Mouse (Mus musculus) gonadal fat pad, adult 2 months (tissue): ENCODE measurements around the gene Rhob. TPM values are rescaled to one million over a fixed set of nuclear protein-coding genes. Genes with fewer than 3 reads are reported as not detected.
"Not testable (repeated sequence)": the region's sequence is repeated elsewhere in the genome, so short reads cannot be mapped to it uniquely, and the experiment has no call there.

Experiments used
- DNase-seq: peaks from one replicate; pipeline ENCODE4 v3.0.0-alpha.2; 2012; ENCODE audit warnings: low read depth
- polyA plus RNA-seq: library from polyadenylated mRNA; depleted of rRNA; stranded (reverse); fragments of >200 nt; gene quantifications from 2 replicates; pipeline ENCODE4 v1.2.3, GENCODE M21; 2012

The Rhob gene
- polyA plus RNA-seq, 1 experiment = 225 TPM

DNA sequence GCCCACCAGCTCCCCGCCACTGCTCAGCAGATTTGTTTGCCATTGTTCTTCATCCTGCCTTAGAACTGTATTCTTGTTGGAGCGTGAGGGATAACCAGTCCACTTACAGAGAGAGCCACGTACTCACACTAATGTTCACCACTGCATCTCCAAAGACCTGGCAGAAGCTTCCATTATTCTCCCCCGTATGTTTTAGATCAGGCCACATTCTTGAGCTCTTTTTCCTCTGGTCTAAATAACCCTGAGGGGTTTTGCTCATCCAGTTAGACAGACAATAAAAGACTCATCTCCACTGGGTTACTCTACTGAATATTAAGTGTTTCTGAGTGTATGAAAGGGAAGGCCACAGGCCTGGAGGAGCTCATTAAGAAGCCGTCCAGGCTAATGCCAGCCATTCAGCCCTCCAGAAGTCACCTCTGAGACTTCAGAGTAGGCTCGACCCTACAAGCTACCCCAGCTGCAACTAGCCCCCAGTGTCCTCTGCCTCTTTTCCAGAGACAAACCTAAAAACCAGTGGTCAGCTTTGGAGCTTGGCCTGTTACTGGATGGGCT lies 24.9 kb downstream of the Rhob start:
- DNase-seq = no peak

- no peak for DNase-seq
Measured at GRCm38 (mm10) chr12:8472591-8473358, 27.0 kb downstream of the Rhob start.

GRCm38 (mm10) chr12:8472051-8472450 lies 27.8 kb downstream of the Rhob start:
- no peak for DNase-seq

- no peak for DNase-seq
Measured at GRCm38 (mm10) chr12:8470962-8471361, 28.8 kb downstream of the Rhob start.

- DNase-seq = no peak
Measured at GRCm38 (mm10) chr12:8469742-8470494, 29.9 kb downstream of the Rhob start.

DNA sequence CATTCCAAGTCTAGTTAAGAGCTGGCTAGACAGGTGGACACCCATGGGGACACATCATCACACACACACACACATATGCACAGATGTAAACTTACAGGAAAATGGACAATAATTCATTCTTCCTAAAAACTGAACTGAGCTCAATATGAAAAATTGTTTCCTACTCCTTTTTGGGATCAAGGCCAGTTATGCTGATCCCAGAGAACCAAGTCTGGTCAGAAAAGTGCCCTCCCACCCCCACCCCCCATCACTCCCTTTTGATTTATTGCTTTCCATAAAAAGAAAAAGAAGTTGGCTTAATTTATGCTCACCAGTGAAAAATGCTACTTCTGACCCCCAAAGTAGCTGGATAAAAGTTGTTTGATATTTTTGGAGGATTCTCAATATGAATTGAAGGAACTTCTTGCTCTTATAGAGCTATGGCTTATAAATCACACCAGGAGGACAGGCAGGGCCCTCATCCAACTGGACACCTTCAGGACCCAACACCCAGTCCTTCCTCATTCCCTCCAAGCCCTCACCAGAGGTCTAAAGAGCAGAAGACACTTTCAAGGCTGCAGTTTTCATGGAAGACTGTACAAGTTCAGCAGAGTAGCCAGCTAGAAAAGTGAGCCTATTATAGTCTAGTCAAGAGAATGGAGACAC lies 31.5 kb downstream of the Rhob start:
- no peak for DNase-seq

DNA sequence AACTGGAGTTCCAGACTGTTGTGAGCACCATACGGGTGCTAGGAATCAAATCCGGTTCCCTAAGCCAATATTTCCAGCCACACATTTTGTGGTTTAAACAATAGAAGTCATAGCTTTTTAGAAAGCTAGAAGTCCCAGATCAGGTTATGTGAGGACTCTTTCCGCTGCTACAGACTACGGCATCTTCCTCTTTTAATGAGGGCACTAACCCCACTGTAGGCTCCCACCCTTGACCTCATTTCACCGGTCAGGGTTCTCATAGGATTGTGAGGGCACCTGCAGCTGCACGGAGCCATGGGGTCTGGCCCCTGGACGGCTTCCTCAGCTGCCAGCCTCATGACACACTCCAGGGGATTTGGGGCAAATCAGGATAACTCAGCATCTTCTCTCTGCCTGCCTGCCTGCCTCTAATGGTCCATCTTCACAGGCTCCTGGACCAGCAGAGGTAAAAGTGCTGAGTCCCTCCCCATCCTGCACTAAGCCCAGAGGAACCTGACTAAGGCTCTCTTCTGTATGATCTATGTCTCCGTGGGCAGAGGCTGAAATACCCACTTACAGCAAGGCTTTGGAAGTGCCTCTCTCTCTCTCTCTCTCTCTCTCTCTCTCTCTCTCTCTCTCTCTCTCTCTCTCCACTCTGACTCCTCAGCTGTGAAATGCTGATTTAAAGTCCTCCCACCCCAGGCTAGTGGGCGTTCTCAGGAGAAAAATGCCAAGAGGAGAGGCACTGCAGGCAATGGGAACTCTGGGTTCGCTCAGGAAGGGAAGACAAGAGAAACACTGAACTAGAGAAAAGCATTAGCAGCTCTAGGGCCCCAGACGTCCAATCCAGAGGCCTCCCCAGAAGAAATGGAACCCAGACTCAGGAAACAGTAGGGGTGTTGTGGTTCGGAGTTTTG lies 32.5 kb downstream of the Rhob start:
- DNase-seq = no peak

DNA sequence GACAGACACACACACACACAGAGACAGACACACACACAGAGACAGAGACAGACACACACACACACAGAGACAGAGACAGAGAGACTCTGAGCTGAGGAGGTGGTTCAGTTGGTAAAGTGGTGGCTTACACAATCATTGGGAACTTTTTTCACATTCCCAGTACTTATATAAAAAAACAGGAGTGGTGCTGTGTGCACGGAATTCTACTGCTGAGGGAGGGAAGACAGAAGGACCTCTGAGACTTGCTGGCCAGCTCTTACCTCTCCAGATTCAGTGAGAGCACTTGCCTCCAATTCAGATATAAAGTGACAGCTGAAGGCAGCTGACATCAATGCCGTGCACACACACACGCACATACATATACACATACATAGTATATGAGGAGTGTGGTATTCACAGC lies 34.1 kb downstream of the Rhob start:
- no peak for DNase-seq

DNA sequence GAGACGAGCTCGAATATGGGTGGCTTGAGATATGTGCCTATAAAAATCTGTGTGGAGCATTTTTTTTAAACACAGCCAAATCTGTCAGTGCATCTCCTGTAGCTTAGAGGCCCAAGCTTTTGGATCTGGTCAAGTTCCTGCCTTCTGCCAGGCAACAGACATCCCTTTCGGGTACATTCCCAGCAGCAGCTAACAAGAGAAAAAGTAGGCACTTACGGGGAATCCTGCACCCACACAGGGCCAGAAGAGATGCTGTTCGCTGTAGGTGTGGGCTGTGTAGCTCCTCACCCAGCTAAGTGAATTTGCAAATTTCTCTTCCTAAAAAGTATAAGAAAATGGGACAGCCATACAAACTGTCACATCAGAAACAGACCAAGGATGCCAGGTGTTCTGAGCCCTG lies 34.8 kb downstream of the Rhob start:
- DNase-seq = no peak

DNA sequence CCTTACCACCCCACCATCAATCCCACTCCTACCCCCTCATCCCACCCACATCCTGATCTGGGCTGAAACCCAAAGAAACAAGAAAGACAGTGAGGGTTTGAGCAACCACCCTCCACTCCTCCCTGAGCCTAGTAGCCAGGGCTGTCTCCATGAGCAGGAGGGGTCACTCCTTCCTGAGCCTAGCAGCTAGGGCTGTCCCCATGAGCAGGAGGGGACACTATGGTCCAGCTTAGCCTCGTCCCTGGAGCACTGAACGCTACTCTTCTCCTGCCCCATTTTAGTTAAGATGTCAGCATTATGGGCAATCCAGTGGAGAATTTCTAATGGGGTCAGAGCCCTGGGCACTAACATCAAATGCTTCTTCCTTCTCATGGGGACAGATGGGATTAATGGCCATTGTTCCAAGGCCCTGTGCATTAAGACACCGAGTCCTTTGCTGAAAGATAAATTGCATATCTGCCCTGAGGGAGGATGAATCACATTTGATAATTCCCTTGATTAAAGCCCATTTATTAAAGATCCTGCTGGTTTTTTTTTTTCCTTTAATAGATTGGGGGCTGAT lies 36.1 kb downstream of the Rhob start:
- no peak for DNase-seq

DNA sequence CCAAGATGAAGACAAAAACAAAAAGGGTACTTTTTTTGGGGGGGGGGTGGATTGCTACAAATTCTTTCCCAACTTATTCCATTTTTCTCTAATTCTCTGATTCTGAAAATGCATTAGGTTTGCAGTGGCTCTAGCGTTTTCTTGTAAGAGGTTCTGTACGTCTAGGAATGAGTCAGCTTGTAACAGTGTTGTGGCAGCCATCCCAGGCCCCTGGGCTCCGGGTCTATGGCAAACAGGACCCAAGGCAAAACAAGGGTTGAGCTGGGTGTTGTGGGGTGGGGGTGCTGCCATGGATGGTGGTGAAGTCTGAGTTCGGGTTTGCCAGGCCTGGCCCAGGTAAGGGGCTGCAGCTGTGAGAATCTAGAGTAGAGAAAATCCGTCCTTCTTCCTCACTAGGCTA lies 37.3 kb downstream of the Rhob start:
- DNase-seq = no peak

GRCm38 (mm10) chr12:8461575-8461974 lies 38.2 kb downstream of the Rhob start:
- DNase-seq = not testable (repeated sequence)

- DNase-seq = no peak
Measured at GRCm38 (mm10) chr12:8458400-8458799, 41.4 kb downstream of the Rhob start.

DNA sequence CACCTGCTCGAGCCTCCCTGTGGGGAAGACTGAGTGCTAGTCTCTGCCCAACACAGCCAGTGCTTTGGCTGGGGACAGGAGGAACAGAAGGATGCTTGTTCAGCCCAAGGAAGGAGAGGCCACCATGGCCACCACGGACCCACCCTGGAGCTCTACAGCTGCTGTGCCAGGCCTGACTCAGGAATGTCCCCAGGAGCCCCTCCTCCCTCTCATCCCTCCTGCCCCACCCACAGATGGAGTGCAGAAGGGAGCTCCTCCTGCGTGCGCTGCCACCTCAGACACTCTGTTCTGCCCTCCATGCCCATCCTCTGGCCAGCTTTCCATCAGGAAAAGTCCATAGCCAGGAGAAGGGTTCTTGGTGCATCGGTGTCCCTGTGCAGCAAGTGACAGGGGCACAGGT lies 42.8 kb downstream of the Rhob start:
- DNase-seq = no peak

GRCm38 (mm10) chr12:8455046-8455445 lies 44.8 kb downstream of the Rhob start:
- DNase-seq = no peak

- DNase-seq = no peak
Measured at GRCm38 (mm10) chr12:8454487-8454886, 45.3 kb downstream of the Rhob start.

DNA sequence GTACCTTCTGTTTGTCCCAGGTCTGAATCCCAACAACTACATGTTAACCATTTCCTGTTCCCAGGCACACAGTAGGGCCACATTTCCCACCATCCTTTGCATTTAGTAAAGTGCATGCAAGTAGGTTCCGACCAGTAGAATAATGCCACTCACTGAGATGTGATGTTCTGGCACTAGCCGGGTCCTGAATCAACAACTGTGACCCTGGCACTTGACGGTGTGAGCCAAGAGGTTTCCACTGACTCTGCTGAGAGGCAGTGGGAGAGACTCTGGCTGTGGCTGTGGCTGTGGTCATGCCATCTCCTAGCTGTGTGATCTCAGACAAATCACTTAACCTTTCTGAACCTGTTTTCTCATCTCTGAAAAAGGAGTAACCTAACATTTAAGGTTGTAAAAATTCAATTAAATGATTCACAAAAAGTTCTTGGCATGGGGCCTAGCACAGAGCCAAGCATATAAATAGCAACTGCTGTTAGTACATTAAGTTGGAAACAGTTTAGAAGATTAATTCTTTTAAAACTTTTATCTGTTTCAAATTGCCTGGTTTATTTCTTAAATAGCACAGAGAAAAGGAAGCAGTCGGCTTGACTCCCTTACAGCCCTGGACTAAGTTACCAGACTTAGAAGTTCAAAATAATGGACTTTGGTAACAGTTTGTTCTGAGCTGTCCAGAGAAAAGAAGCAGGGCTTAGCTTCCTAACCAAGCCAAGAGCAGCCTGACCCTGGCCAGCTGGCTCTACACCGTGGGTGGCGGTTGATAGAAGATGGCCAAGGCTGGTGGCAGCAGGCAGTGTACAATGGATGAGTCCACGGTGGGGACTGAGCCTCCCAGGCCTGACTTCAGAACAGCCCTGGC lies 46.8 kb downstream of the Rhob start:
- no peak for DNase-seq

DNA sequence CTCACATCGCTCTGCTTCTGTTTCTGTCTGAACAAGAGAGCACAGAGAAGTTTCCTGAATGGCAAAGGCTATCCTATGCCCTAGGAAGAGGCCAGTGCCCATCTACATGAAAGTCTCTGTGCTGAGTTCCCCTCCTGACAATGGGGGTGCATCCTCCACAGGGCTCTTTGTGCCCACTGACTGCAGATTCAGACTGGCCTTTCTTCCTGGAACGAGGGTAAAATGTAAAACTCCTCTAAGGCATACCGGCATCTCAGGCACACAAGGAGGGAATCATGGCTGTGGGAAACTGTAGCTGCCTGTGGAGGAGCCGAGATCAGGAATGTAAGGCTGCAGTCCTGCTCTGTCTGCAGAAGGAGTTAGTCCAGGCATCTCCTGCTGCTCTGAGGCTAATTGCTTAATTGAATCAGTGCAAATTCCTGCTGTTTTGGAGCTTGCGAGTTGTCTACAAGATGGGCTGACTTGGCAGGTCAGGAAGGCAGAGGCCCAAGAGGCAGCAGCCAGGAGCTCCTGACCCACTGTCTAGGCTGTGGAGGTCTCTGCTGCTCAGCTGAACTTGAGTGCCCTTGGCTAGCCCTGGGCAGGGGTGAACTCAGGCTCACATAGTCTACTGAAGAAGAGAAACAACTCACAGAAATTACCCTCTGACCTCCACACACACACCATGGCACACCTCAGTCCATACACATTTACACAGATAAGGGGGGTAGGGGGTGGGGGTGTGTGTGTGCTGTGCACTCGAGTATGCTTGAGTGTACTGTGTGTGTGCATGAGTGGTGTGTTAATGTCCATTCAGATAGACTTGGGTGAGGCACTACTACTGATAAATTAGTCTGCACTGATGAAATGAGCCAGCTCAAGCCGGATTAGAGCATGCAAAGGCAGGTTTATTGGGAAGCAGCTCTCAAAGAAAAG lies 48.0 kb downstream of the Rhob start:
- no peak for DNase-seq

DNA sequence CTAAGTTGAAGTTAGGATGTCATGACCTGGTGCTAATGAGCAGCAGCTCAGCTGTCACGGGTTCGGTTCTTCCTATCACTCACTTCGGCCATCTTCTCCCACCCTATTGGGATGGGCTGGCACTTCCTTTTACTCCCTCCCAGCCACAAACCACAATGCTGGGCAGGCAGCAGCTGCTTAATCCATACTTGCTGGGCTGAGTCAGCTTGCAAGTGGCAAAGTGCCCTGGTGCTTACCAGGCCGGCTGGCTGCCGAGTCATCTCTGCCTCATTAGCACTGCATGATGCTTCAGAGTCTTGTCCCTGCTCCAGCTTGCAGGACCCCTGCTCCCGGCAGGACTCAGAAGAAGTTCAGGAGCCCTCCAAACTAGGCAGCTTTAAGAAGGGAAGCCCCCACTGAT lies 49.2 kb downstream of the Rhob start:
- DNase-seq = no peak
